Mouse (Mus musculus) heart, embryonic 15.5 days (tissue): ENCODE data around the gene Mansc1. TPM values are rescaled to one million over a fixed set of nuclear protein-coding genes. Genes with fewer than 3 reads are reported as not detected.

ENCODE experiments used
- ATAC-seq: fragments of 200-750 bp; cut with Nextera tagmentation; replicated peaks from 2 replicates; pipeline ENCODE4 v1.8.0; 2017; ENCODE audit warnings: low read depth, moderate TSS enrichment; ENCODE audit not compliant: insufficient number of reproducible peaks, insufficient read depth, low FRiP score
- H3K27ac ChIP-seq: fragments of 300-500 bp; sonication (generic); 2 replicates; pipeline ENCODE4 v1.5.1; 2015; ENCODE audit warnings: mild to moderate bottlenecking, inconsistent platforms
- H3K27me3 ChIP-seq: fragments of 300-500 bp; sonication (generic); 2 replicates; pipeline ENCODE4 v1.6.1; 2015; ENCODE audit warnings: inconsistent platforms
- H3K36me3 ChIP-seq: fragments of 300-500 bp; sonication (generic); 2 replicates; pipeline ENCODE4 v1.6.1; 2015; ENCODE audit warnings: mild to moderate bottlenecking, inconsistent platforms
- H3K4me1 ChIP-seq: fragments of 300-500 bp; sonication (generic); replicated peaks from 2 replicates; pipeline ENCODE4 v1.6.1; 2015; ENCODE audit warnings: inconsistent platforms
- H3K4me2 ChIP-seq: fragments of 300-500 bp; sonication (generic); 2 replicates; pipeline ENCODE4 v1.6.1; 2015; ENCODE audit warnings: inconsistent platforms, mild to moderate bottlenecking, moderate library complexity
- H3K4me3 ChIP-seq: fragments of 300-500 bp; sonication (generic); 2 replicates; pipeline ENCODE4 v1.5.1; 2015; ENCODE audit warnings: mild to moderate bottlenecking, inconsistent platforms
- H3K9ac ChIP-seq: fragments of 300-500 bp; sonication (generic); 2 replicates; pipeline ENCODE4 v1.6.1; 2015; ENCODE audit warnings: mild to moderate bottlenecking, inconsistent platforms
- H3K9me3 ChIP-seq: fragments of 300-500 bp; sonication (generic); replicated peaks from 2 replicates; pipeline ENCODE4 v1.6.1; 2016; ENCODE audit warnings: inconsistent platforms
- WGBS: fragments of 180-500 bp; shearing (Covaris S2); methylation state at CpG from one replicate; pipeline ENCODE4 v1.1.7; 2015; ENCODE audit warnings: mixed read lengths; 5-methylcytosine and 5-hydroxymethylcytosine counted together
- polyA plus RNA-seq: library from polyadenylated mRNA; unstranded; fragments of >200 nt; fragmentation: Nextera tagmentation; extraction: Ambion mirVana; gene quantifications from 2 replicates; pipeline ENCODE4 v1.2.1, GENCODE M21; 2015

Gene Mansc1
- polyA plus RNA-seq, 1 experiment from 2014 or later = 7.1 TPM

- Histone ChIP-seq H3K4me1 (peaks cover 26% of the 10 kb centered on the region), H3K27me3 (no peaks in the 10 kb centered on the region), H3K9ac (no peak overlapping the region), H3K4me2 (peak overlapping the region; percentile 59), H3K9me3 (no peaks in the 10 kb centered on the region), H3K27ac (peak overlapping the region; percentile 49), H3K36me3 (no peaks in the 10 kb centered on the region), H3K4me3 (no peak overlapping the region; the same call in 1 of the 2 replicates)
- WGBS = 38% methylated on average over 4 of the region's 4 CpGs
- peak; percentile 32; the same call in 1 of the 2 replicates for ATAC-seq
Observed at GRCm38 (mm10) chr6:134614322-134614721, 18.0 kb downstream of the Mansc1 start.

DNA sequence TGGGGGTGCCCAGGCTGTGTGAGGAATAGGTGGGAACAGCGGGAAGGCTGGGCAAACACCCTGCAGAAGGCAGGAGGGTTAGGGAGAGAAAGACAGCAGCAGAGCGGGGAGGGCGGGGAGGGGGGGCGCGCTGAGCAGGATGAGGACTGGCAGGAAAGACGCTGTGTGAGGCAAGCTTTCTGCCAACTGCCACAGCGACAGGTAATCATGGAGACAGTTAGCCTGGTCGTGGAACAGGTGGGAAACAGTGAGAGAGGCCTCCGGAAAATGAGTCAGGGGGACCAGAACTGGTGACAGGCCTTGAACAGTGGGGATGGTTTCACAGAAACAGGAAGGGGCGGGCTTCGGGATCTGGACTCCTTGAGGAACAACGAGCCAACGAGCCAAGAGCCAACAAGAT, 20.4 kb downstream of the Mansc1 start:
- no peaks in the 10 kb centered on the region for H3K9me3 ChIP-seq
- H3K4me3 ChIP-seq = no peak overlapping the region
- H3K27ac ChIP-seq = no peak overlapping the region
- peaks cover 26% of the 10 kb centered on the region for H3K4me1 ChIP-seq
- H3K4me2 ChIP-seq = no peak overlapping the region
- H3K36me3 ChIP-seq = no peaks in the 10 kb centered on the region
- H3K27me3 ChIP-seq = no peaks in the 10 kb centered on the region
- no peak overlapping the region for H3K9ac ChIP-seq
- 69% methylated on average over 13 of the region's 13 CpGs for WGBS
- ATAC-seq = no peak

DNA sequence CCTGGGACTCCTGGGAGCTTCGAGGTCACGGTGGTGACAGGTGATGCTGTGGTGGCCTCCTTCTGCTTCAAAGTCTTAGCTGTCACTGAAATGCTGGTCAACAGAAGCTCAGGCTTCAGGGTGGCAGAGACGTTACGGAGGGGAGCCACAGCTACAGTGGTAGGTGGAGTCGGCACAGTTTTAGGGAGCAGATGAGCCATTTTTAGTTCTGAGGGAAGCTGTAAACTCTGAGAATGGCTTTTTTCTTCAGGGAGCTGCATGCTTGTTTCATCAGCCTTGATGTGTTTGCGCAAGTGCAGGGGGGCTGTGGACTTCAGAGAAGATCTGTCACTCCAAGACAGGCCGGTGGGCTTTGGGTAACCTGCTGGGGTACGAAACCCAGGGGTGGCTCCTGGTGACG, 21.9 kb downstream of the Mansc1 start:
- WGBS = 86% methylated on average over 9 of the region's 9 CpGs
- no peaks in the 10 kb centered on the region for H3K36me3 ChIP-seq
- no peak overlapping the region for H3K4me2 ChIP-seq
- H3K9me3 ChIP-seq = no peaks in the 10 kb centered on the region
- H3K27ac ChIP-seq = no peak overlapping the region
- H3K4me1 ChIP-seq = peaks cover 28% of the 10 kb centered on the region
- no peak for ATAC-seq
- H3K4me3 ChIP-seq = no peak overlapping the region
- no peaks in the 10 kb centered on the region for H3K27me3 ChIP-seq
- no peak overlapping the region for H3K9ac ChIP-seq

DNA sequence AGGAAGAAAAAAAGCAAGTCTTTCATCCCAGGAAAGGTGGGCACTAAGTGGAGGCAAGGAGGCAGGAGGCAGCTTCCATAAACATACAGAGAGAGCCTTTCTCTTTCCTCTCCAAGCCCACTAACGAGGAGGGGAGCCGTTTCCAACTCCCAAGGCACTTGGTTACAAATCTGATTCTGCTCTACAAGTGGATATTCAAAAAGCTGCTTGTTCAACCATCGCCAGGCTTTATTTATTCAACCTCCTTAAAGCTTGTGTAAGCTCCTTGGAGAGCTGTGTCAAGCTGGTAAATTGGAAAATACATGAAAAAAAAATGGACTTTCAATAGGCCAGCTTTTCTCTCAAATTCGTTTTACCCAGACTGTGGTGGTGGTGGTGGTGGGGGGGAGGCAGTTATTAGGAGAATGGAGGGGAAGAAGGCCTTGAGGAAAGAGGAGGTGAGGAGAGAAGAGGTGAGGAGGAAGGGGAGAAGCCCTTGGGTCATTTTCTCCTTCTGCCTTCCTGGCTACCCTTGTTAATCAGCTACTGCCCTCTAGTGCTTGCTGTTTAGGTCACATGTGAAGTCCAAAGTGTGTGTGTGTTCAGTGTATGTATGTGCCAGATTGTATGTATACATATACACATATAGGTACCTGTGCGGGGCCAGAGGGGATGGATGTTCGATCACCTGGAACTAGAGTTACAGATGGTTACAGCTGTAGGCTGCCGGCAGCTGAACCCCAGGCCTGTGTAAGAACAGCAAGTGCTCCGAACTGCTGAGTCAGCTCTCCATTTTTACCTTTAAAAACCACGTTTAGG, 25.1 kb downstream of the Mansc1 start:
- H3K36me3 ChIP-seq = no peaks in the 10 kb centered on the region
- H3K9ac ChIP-seq = no peak overlapping the region
- no peak overlapping the region for H3K4me2 ChIP-seq
- 0 out of 2 replicates have a peak, but pooled peaks have one; percentile 58 for ATAC-seq
- H3K27me3 ChIP-seq = no peaks in the 10 kb centered on the region
- no peak overlapping the region for H3K4me3 ChIP-seq
- no peaks in the 10 kb centered on the region for H3K9me3 ChIP-seq
- H3K27ac ChIP-seq = no peak overlapping the region
- WGBS = 56% methylated on average over 9 of the region's 9 CpGs
- H3K4me1 ChIP-seq = peaks cover 9% of the 10 kb centered on the region; the same call in 1 of the 2 replicates

- WGBS = 55% methylated on average over 6 of the region's 6 CpGs
- Histone ChIP-seq H3K9me3 (no peaks in the 10 kb centered on the region), H3K4me1 (peaks cover 7% of the 10 kb centered on the region; the same call in 1 of the 2 replicates), H3K27me3 (no peaks in the 10 kb centered on the region), H3K9ac (no peak overlapping the region), H3K4me2 (no peak overlapping the region), H3K4me3 (no peak overlapping the region), H3K27ac (no peak overlapping the region), H3K36me3 (no peaks in the 10 kb centered on the region)
- no peak for ATAC-seq
Observed at GRCm38 (mm10) chr6:134606540-134606939, 25.7 kb downstream of the Mansc1 start.

DNA sequence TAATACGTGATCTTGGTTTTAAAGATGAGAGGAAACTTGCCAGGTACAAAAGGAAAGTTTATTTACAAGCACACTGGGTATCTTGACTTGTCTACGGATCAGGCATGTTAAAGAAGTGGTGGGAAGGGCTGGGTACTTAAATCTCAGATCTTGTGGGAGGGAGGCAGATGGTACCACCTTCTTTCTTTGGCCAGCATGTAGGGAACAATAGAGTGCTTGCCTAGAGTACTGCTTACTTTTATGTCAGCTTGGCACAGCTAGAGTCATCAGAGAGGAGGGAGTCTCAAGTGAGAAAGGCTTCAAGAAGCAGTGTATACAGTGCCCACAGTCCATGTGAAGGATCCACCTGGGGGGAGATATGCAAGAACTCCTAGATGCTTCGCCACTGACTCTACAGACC, 27.1 kb downstream of the Mansc1 start:
- no peak for ATAC-seq
- no peak overlapping the region for H3K4me2 ChIP-seq
- peaks cover 7% of the 10 kb centered on the region; the same call in 1 of the 2 replicates for H3K4me1 ChIP-seq
- H3K27me3 ChIP-seq = no peaks in the 10 kb centered on the region
- no peaks in the 10 kb centered on the region for H3K36me3 ChIP-seq
- no peak overlapping the region for H3K27ac ChIP-seq
- 95% methylated on average over 3 of the region's 3 CpGs for WGBS
- H3K4me3 ChIP-seq = no peak overlapping the region
- no peak overlapping the region for H3K9ac ChIP-seq
- H3K9me3 ChIP-seq = no peaks in the 10 kb centered on the region

- no peak overlapping the region for H3K4me3 ChIP-seq
- H3K4me1 ChIP-seq = peaks cover 7% of the 10 kb centered on the region; the same call in 1 of the 2 replicates
- no peaks in the 10 kb centered on the region for H3K27me3 ChIP-seq
- no peaks in the 10 kb centered on the region for H3K9me3 ChIP-seq
- no peak overlapping the region for H3K27ac ChIP-seq
- 50% methylated on average over 10 of the region's 10 CpGs for WGBS
- H3K36me3 ChIP-seq = no peaks in the 10 kb centered on the region
- H3K4me2 ChIP-seq = no peak overlapping the region
- no peak for ATAC-seq
- no peak overlapping the region for H3K9ac ChIP-seq
Observed at GRCm38 (mm10) chr6:134602371-134603003, 29.8 kb downstream of the Mansc1 start.

GRCm38 (mm10) chr6:134601766-134602165, 30.5 kb downstream of the Mansc1 start:
- no peak for ATAC-seq
- Histone ChIP-seq H3K9ac (no peak overlapping the region), H3K27me3 (no peaks in the 10 kb centered on the region), H3K36me3 (no peaks in the 10 kb centered on the region), H3K9me3 (no peaks in the 10 kb centered on the region), H3K4me1 (peaks cover 7% of the 10 kb centered on the region; the same call in 1 of the 2 replicates), H3K4me2 (no peak overlapping the region), H3K27ac (no peak overlapping the region), H3K4me3 (no peak overlapping the region)
- 33% methylated on average over 3 of the region's 3 CpGs for WGBS

- Histone ChIP-seq H3K27ac (no peak overlapping the region), H3K36me3 (no peaks in the 10 kb centered on the region), H3K4me3 (no peak overlapping the region), H3K27me3 (no peaks in the 10 kb centered on the region), H3K9me3 (no peaks in the 10 kb centered on the region), H3K9ac (no peak overlapping the region), H3K4me2 (no peak overlapping the region), H3K4me1 (peaks cover 2% of the 10 kb centered on the region; the same call in 1 of the 2 replicates)
- 63% methylated on average over 7 of the region's 7 CpGs for whole genome bisulfite sequencing
- ATAC-seq = no peak
Observed at GRCm38 (mm10) chr6:134601130-134601529, 31.2 kb downstream of the Mansc1 start.

GRCm38 (mm10) chr6:134599239-134599638, 33.0 kb downstream of the Mansc1 start:
- Histone ChIP-seq H3K4me1 (0 out of 2 replicates have a peak, but pooled peaks cover 2% of the 10 kb centered on the region), H3K4me3 (no peak overlapping the region), H3K27me3 (no peaks in the 10 kb centered on the region), H3K36me3 (no peaks in the 10 kb centered on the region), H3K4me2 (no peak overlapping the region), H3K27ac (no peak overlapping the region), H3K9ac (no peak overlapping the region), H3K9me3 (no peaks in the 10 kb centered on the region)
- WGBS = 21% methylated on average over 1 of the region's 1 CpGs
- ATAC-seq = no peak

DNA sequence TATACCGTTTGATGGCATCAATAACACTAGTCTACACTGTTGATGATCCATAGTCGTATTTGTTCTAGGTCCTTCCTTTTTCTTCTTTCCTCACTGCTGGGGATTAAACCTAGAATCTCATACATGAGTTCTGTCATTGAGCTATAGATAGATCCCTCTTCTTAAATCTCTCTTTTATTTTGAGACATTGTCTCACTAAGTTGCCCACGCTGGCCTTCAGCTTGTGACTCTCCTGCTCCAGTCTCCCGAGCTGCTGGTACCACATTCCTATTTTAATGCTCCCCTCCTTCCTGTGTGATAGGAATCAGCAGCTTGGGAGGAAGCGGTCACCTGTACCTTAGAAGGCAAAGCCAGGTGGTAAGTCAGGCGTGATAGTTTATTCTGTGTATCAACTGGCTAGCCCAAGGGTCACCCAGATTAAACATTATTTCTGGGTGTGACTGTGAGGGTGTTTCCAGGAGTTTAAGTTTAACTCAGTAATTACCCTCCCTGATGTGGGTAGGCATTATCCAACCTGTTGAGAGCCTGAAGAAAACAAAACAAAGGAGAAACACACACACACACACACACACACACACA, 34.5 kb downstream of the Mansc1 start:
- ATAC-seq = no peak
- no peaks in the 10 kb centered on the region for H3K27me3 ChIP-seq
- no peaks in the 10 kb centered on the region for H3K9me3 ChIP-seq
- no peak overlapping the region for H3K9ac ChIP-seq
- H3K4me3 ChIP-seq = no peak overlapping the region
- 79% methylated on average over 6 of the region's 6 CpGs for WGBS
- no peaks in the 10 kb centered on the region for H3K36me3 ChIP-seq
- 0 out of 2 replicates have a peak, but pooled peaks cover 5% of the 10 kb centered on the region for H3K4me1 ChIP-seq
- no peak overlapping the region for H3K4me2 ChIP-seq
- no peak overlapping the region for H3K27ac ChIP-seq
